Mouse (Mus musculus): ENCODE measurements at regions not wholly inside any gene's neighbourhood (a gene's known extent, or its start where the extent isn't known, plus 50 kb on each side); places are given as distances from the start of the nearest gene placed in this dataset.

DNA sequence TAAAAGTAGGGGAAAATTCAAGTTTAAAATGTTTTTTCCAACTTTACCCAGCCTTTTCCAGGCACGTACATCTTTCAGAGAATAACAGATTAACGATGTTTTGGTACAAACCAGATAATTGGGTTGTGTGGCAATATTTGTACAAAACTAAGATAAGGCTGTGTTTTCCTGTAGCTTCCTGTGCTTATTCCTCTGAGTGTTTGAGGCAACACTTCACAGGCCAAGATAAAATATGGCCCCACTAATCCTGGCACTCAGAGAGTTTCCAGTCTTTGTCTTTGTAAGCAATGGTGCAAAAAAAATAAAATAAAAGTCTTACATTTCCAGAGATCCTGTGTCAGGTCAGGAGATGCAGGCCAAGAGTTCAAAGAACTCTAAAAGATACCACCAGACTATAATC is 81.5 kb upstream of the Dcn start:
- no peaks in the 10 kb centered on the region for H3K36me3 ChIP-seq (ENCODE audit: control insufficient read depth, insufficient read depth, low read length)
- WGBS = 76% methylated on average over 2 of the region's 2 CpGs
- no peak overlapping the region for H3K4me3 ChIP-seq (ENCODE audit: extremely low read depth, insufficient read depth, insufficient read length)
- no peak overlapping the region for H3K27ac ChIP-seq (ENCODE audit: insufficient read depth, low read length)
- no peaks in the 10 kb centered on the region for H3K27me3 ChIP-seq (ENCODE audit: control insufficient read depth, insufficient read depth, low read length)
- H3K4me1 ChIP-seq (ENCODE audit: control insufficient read depth, insufficient read depth, insufficient read length) = no peaks in the 10 kb centered on the region
- no peak for TF ChIP-seq POLR2A (IDR thresholded peaks at IDR 0.05; ENCODE audit: low read depth, low read length)
- no peak for TF ChIP-seq CTCF (IDR thresholded peaks at IDR 0.05; ENCODE audit: extremely low read depth, insufficient read depth, insufficient read length, insufficient replicate concordance)
- DNase-seq (ENCODE audit: low read depth in 1 of 2, low spot score in 2 of 2) = no peak

DNA sequence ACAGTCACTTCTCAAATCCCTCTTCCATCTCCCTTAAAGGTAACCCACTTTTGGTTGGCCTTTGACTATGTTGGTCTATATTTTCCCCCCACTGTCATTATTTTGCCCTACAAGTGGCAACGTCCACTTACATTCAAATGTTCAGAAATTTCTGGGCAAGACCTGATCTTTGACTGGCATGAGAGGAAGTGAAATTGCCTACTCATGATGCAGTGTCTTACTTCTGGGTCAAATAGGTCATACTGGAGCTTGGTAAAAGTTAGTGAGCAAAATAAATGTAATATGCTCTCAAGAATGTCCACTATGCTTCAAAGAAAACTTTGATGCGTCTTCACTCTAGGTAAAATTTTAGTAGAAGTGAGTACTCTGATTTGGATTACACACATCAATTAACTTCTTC is 76.9 kb upstream of the Dcn start:
- WGBS = 47% methylated on average over 2 of the region's 2 CpGs
- no peak for DNase-seq (ENCODE audit: low read depth in 1 of 2, low spot score in 2 of 2)
- Histone ChIP-seq H3K27me3 (ENCODE audit: control insufficient read depth, insufficient read depth, low read length) (no peaks in the 10 kb centered on the region), H3K27ac (ENCODE audit: insufficient read depth, low read length) (no peak overlapping the region), H3K4me3 (ENCODE audit: extremely low read depth, insufficient read depth, insufficient read length) (no peak overlapping the region), H3K4me1 (ENCODE audit: control insufficient read depth, insufficient read depth, insufficient read length) (no peaks in the 10 kb centered on the region), H3K36me3 (ENCODE audit: control insufficient read depth, insufficient read depth, low read length) (no peaks in the 10 kb centered on the region)
- TF ChIP-seq POLR2A (IDR thresholded peaks at IDR 0.05; ENCODE audit: low read depth, low read length) (no peak), CTCF (IDR thresholded peaks at IDR 0.05; ENCODE audit: extremely low read depth, insufficient read depth, insufficient read length, insufficient replicate concordance) (no peak)

GRCm38 (mm10) chr10:97404076-97404787 is 75.2 kb upstream of the Dcn start:
- no peak for DNase-seq (ENCODE audit: low read depth in 1 of 2, low spot score in 2 of 2)
- TF ChIP-seq CTCF (IDR thresholded peaks at IDR 0.05; ENCODE audit: extremely low read depth, insufficient read depth, insufficient read length, insufficient replicate concordance) (no peak), POLR2A (IDR thresholded peaks at IDR 0.05; ENCODE audit: low read depth, low read length) (no peak)
- no peaks in the 10 kb centered on the region for H3K4me1 ChIP-seq (ENCODE audit: control insufficient read depth, insufficient read depth, insufficient read length)
- H3K27ac ChIP-seq (ENCODE audit: insufficient read depth, low read length) = no peak overlapping the region
- WGBS = 70% methylated on average over 2 of the region's 2 CpGs
- no peaks in the 10 kb centered on the region for H3K36me3 ChIP-seq (ENCODE audit: control insufficient read depth, insufficient read depth, low read length)
- no peak overlapping the region for H3K4me3 ChIP-seq (ENCODE audit: extremely low read depth, insufficient read depth, insufficient read length)
- no peaks in the 10 kb centered on the region for H3K27me3 ChIP-seq (ENCODE audit: control insufficient read depth, insufficient read depth, low read length)

- no peaks in the 10 kb centered on the region for H3K36me3 ChIP-seq (ENCODE audit: control insufficient read depth, insufficient read depth, low read length)
- no peak overlapping the region for H3K27ac ChIP-seq (ENCODE audit: insufficient read depth, low read length)
- 37% methylated on average over 1 of the region's 1 CpGs for WGBS
- no peak for DNase-seq (ENCODE audit: low read depth in 1 of 2, low spot score in 2 of 2)
- no peaks in the 10 kb centered on the region for H3K27me3 ChIP-seq (ENCODE audit: control insufficient read depth, insufficient read depth, low read length)
- TF ChIP-seq CTCF (IDR thresholded peaks at IDR 0.05; ENCODE audit: extremely low read depth, insufficient read depth, insufficient read length, insufficient replicate concordance) (no peak), POLR2A (IDR thresholded peaks at IDR 0.05; ENCODE audit: low read depth, low read length) (no peak)
- no peaks in the 10 kb centered on the region for H3K4me1 ChIP-seq (ENCODE audit: control insufficient read depth, insufficient read depth, insufficient read length)
- no peak overlapping the region for H3K4me3 ChIP-seq (ENCODE audit: extremely low read depth, insufficient read depth, insufficient read length)
Observed at GRCm38 (mm10) chr10:97409181-97409581, 70.2 kb upstream of the Dcn start.

DNA sequence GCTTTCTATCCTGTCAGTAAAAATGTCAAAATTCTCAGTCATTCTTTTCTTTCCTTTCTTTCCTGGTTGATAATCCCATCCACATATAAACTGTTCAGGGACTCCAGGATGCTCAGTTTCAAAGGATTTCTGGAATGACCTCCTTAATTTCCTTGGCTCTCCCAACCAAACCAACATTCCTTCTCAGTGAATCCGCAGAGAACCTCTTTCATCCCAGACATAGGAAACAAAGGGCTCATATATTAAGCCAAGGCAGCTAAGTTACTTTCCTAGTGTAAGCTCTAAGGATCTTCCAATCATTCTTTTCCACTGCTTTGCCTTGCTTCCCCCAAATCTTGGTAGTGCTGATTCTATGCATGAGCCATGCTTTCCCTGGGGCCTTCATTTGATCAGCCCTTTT is 69.5 kb upstream of the Dcn start:
- WGBS = 85% methylated on average over 1 of the region's 1 CpGs
- H3K36me3 ChIP-seq (ENCODE audit: control insufficient read depth, insufficient read depth, low read length) = no peaks in the 10 kb centered on the region
- no peaks in the 10 kb centered on the region for H3K27me3 ChIP-seq (ENCODE audit: control insufficient read depth, insufficient read depth, low read length)
- no peak overlapping the region for H3K4me3 ChIP-seq (ENCODE audit: extremely low read depth, insufficient read depth, insufficient read length)
- no peak for DNase-seq (ENCODE audit: low read depth in 1 of 2, low spot score in 2 of 2)
- TF ChIP-seq CTCF (IDR thresholded peaks at IDR 0.05; ENCODE audit: extremely low read depth, insufficient read depth, insufficient read length, insufficient replicate concordance) (no peak), POLR2A (IDR thresholded peaks at IDR 0.05; ENCODE audit: low read depth, low read length) (no peak)
- no peak overlapping the region for H3K27ac ChIP-seq (ENCODE audit: insufficient read depth, low read length)
- H3K4me1 ChIP-seq (ENCODE audit: control insufficient read depth, insufficient read depth, insufficient read length) = no peaks in the 10 kb centered on the region

- 36% methylated on average over 1 of the region's 1 CpGs for WGBS
- Histone ChIP-seq H3K4me3 (ENCODE audit: extremely low read depth, insufficient read depth, insufficient read length) (no peak overlapping the region), H3K36me3 (ENCODE audit: control insufficient read depth, insufficient read depth, low read length) (no peaks in the 10 kb centered on the region), H3K27ac (ENCODE audit: insufficient read depth, low read length) (no peak overlapping the region), H3K4me1 (ENCODE audit: control insufficient read depth, insufficient read depth, insufficient read length) (no peaks in the 10 kb centered on the region), H3K27me3 (ENCODE audit: control insufficient read depth, insufficient read depth, low read length) (no peaks in the 10 kb centered on the region)
- no peak for DNase-seq (ENCODE audit: low read depth in 1 of 2, low spot score in 2 of 2)
- no peak for TF ChIP-seq POLR2A (IDR thresholded peaks at IDR 0.05; ENCODE audit: low read depth, low read length)
- TF ChIP-seq CTCF (IDR thresholded peaks at IDR 0.05; ENCODE audit: extremely low read depth, insufficient read depth, insufficient read length, insufficient replicate concordance) = no peak
Observed at GRCm38 (mm10) chr10:97422579-97422978, 56.8 kb upstream of the Dcn start.

- no peak overlapping the region for H3K4me3 ChIP-seq (ENCODE audit: extremely low read depth, insufficient read depth, insufficient read length)
- no peak for DNase-seq (ENCODE audit: low read depth in 1 of 2, low spot score in 2 of 2)
- no peak overlapping the region for H3K27ac ChIP-seq (ENCODE audit: insufficient read depth, low read length)
- H3K36me3 ChIP-seq (ENCODE audit: control insufficient read depth, insufficient read depth, low read length) = no peaks in the 10 kb centered on the region
- H3K27me3 ChIP-seq (ENCODE audit: control insufficient read depth, insufficient read depth, low read length) = no peaks in the 10 kb centered on the region
- H3K4me1 ChIP-seq (ENCODE audit: control insufficient read depth, insufficient read depth, insufficient read length) = no peaks in the 10 kb centered on the region
- 75% methylated on average over 4 of the region's 4 CpGs for WGBS
- TF ChIP-seq CTCF (IDR thresholded peaks at IDR 0.05; ENCODE audit: extremely low read depth, insufficient read depth, insufficient read length, insufficient replicate concordance) = no peak
- no peak for TF ChIP-seq POLR2A (IDR thresholded peaks at IDR 0.05; ENCODE audit: low read depth, low read length)
Observed at GRCm38 (mm10) chr10:97423039-97423700, 56.2 kb upstream of the Dcn start.
